Mouse (Mus musculus): ENCODE results near the gene Kpna6. TPM values are rescaled to one million over a fixed set of nuclear protein-coding genes. Genes with fewer than 3 reads are reported as not detected.

Kpna6 gene
- polyA plus RNA-seq, 1 experiment from 2014 or later, result 13.3 TPM

- Histone ChIP-seq H3K9me3 (replicated peaks; ENCODE audit: control insufficient read depth, low read length) (no peaks in the 10 kb centered on the region), H3K27ac (replicated peaks; ENCODE audit: low read depth, low read length) (peak within 1 kb of the TSS; percentile 63; the same call in 1 of the 2 replicates), H3K27me3 (ENCODE audit: control insufficient read depth, insufficient read depth, low read length) (no peaks in the 10 kb centered on the region), H3K9ac (replicated peaks; ENCODE audit: low read length) (peak within 1 kb of the TSS; percentile 83), H3K4me1 (ENCODE audit: control insufficient read depth, insufficient read depth, low read length) (no peaks in the 10 kb centered on the region), H3K4me3 (ENCODE audit: low read depth, low read length) (peak within 1 kb of the TSS; percentile 68), H3K4me2 (ENCODE audit: low read depth, low read length) (peak within 1 kb of the TSS; percentile 78), H3K36me3 (replicated peaks; ENCODE audit: control insufficient read depth, insufficient read depth, low read depth, low read length) (no peaks in the 10 kb centered on the region)
- ATAC-seq (replicated peaks; ENCODE audit: insufficient number of reproducible peaks, low FRiP score, low TSS enrichment, low read depth), result peak; percentile 70
- peak; percentile 95 for DNase-seq (ENCODE audit: low spot score)
- WGBS, result 5% methylated on average over 43 of the region's 44 CpGs
Measured at GRCm38 (mm10) chr4:129618786-129619691, 53.5 kb downstream of the Kpna6 start, which contains the start of gene Iqcc. Gene Iqcc, minus strand, starts transcription at chr4:129619099.

- H3K9ac ChIP-seq (replicated peaks; ENCODE audit: low read length), result peak overlapping the region; percentile 83
- no peaks in the 10 kb centered on the region for H3K36me3 ChIP-seq (replicated peaks; ENCODE audit: control insufficient read depth, insufficient read depth, low read depth, low read length)
- peak overlapping the region; percentile 68 for H3K4me3 ChIP-seq (ENCODE audit: low read depth, low read length)
- no peak for DNase-seq (ENCODE audit: low spot score)
- H3K27me3 ChIP-seq (ENCODE audit: control insufficient read depth, insufficient read depth, low read length), result no peaks in the 10 kb centered on the region
- H3K9me3 ChIP-seq (replicated peaks; ENCODE audit: control insufficient read depth, low read length), result no peaks in the 10 kb centered on the region
- H3K4me1 ChIP-seq (ENCODE audit: control insufficient read depth, insufficient read depth, low read length), result no peaks in the 10 kb centered on the region
- peak overlapping the region; percentile 78 for H3K4me2 ChIP-seq (ENCODE audit: low read depth, low read length)
- WGBS, result 94% methylated on average over 5 of the region's 5 CpGs
- H3K27ac ChIP-seq (replicated peaks; ENCODE audit: low read depth, low read length), result no peak overlapping the region
- ATAC-seq (replicated peaks; ENCODE audit: insufficient number of reproducible peaks, low FRiP score, low TSS enrichment, low read depth), result no peak
Measured at GRCm38 (mm10) chr4:129618031-129618430, 54.5 kb downstream of the Kpna6 start.

GRCm38 (mm10) chr4:129617121-129617641 is 55.4 kb downstream of the Kpna6 start:
- H3K9me3 ChIP-seq (replicated peaks; ENCODE audit: control insufficient read depth, low read length), result no peaks in the 10 kb centered on the region
- H3K27me3 ChIP-seq (ENCODE audit: control insufficient read depth, insufficient read depth, low read length), result no peaks in the 10 kb centered on the region
- no peak overlapping the region for H3K4me2 ChIP-seq (ENCODE audit: low read depth, low read length)
- no peak for DNase-seq (ENCODE audit: low spot score)
- H3K9ac ChIP-seq (replicated peaks; ENCODE audit: low read length), result no peak overlapping the region
- ATAC-seq (replicated peaks; ENCODE audit: insufficient number of reproducible peaks, low FRiP score, low TSS enrichment, low read depth), result no peak
- H3K36me3 ChIP-seq (replicated peaks; ENCODE audit: control insufficient read depth, insufficient read depth, low read depth, low read length), result no peaks in the 10 kb centered on the region
- H3K4me3 ChIP-seq (ENCODE audit: low read depth, low read length), result no peak overlapping the region
- WGBS, result 95% methylated on average over 7 of the region's 7 CpGs
- H3K27ac ChIP-seq (replicated peaks; ENCODE audit: low read depth, low read length), result no peak overlapping the region
- H3K4me1 ChIP-seq (ENCODE audit: control insufficient read depth, insufficient read depth, low read length), result no peaks in the 10 kb centered on the region

- ATAC-seq (replicated peaks; ENCODE audit: insufficient number of reproducible peaks, low FRiP score, low TSS enrichment, low read depth) (no peak), DNase-seq (ENCODE audit: low spot score) (no peak)
- H3K4me3 ChIP-seq (ENCODE audit: low read depth, low read length), result no peak overlapping the region
- H3K4me2 ChIP-seq (ENCODE audit: low read depth, low read length), result no peak overlapping the region
- no peaks in the 10 kb centered on the region for H3K4me1 ChIP-seq (ENCODE audit: control insufficient read depth, insufficient read depth, low read length)
- no peaks in the 10 kb centered on the region for H3K36me3 ChIP-seq (replicated peaks; ENCODE audit: control insufficient read depth, insufficient read depth, low read depth, low read length)
- no peaks in the 10 kb centered on the region for H3K27me3 ChIP-seq (ENCODE audit: control insufficient read depth, insufficient read depth, low read length)
- H3K9ac ChIP-seq (replicated peaks; ENCODE audit: low read length), result no peak overlapping the region
- WGBS, result 85% methylated on average over 3 of the region's 3 CpGs
- no peak overlapping the region for H3K27ac ChIP-seq (replicated peaks; ENCODE audit: low read depth, low read length)
- no peaks in the 10 kb centered on the region for H3K9me3 ChIP-seq (replicated peaks; ENCODE audit: control insufficient read depth, low read length)
Measured at GRCm38 (mm10) chr4:129616631-129617030, 55.9 kb downstream of the Kpna6 start.

GRCm38 (mm10) chr4:129615801-129616290 is 56.7 kb downstream of the Kpna6 start:
- H3K27me3 ChIP-seq (ENCODE audit: control insufficient read depth, insufficient read depth, low read length), result no peaks in the 10 kb centered on the region
- H3K4me2 ChIP-seq (ENCODE audit: low read depth, low read length), result no peak overlapping the region
- WGBS, result 90% methylated on average over 9 of the region's 9 CpGs
- H3K9ac ChIP-seq (replicated peaks; ENCODE audit: low read length), result no peak overlapping the region
- H3K36me3 ChIP-seq (replicated peaks; ENCODE audit: control insufficient read depth, insufficient read depth, low read depth, low read length), result no peaks in the 10 kb centered on the region
- DNase-seq (ENCODE audit: low spot score) (no peak), ATAC-seq (replicated peaks; ENCODE audit: insufficient number of reproducible peaks, low FRiP score, low TSS enrichment, low read depth) (no peak)
- H3K4me3 ChIP-seq (ENCODE audit: low read depth, low read length), result no peak overlapping the region
- no peak overlapping the region for H3K27ac ChIP-seq (replicated peaks; ENCODE audit: low read depth, low read length)
- no peaks in the 10 kb centered on the region for H3K4me1 ChIP-seq (ENCODE audit: control insufficient read depth, insufficient read depth, low read length)
- H3K9me3 ChIP-seq (replicated peaks; ENCODE audit: control insufficient read depth, low read length), result no peaks in the 10 kb centered on the region

GRCm38 (mm10) chr4:129614093-129614492 is 58.5 kb downstream of the Kpna6 start, which contains the start of gene Dcdc2b:
Gene Dcdc2b, minus strand, starts transcription at chr4:129614257.
- Histone ChIP-seq H3K4me2 (ENCODE audit: low read depth, low read length) (no peak within 1 kb of the TSS), H3K9ac (replicated peaks; ENCODE audit: low read length) (no peak within 1 kb of the TSS), H3K36me3 (replicated peaks; ENCODE audit: control insufficient read depth, insufficient read depth, low read depth, low read length) (no peaks in the 10 kb centered on the region), H3K4me3 (ENCODE audit: low read depth, low read length) (no peak within 1 kb of the TSS), H3K27ac (replicated peaks; ENCODE audit: low read depth, low read length) (no peak within 1 kb of the TSS), H3K27me3 (ENCODE audit: control insufficient read depth, insufficient read depth, low read length) (no peaks in the 10 kb centered on the region), H3K9me3 (replicated peaks; ENCODE audit: control insufficient read depth, low read length) (no peaks in the 10 kb centered on the region), H3K4me1 (ENCODE audit: control insufficient read depth, insufficient read depth, low read length) (no peaks in the 10 kb centered on the region)
- DNase-seq (ENCODE audit: low spot score), result no peak
- WGBS, result 87% methylated on average over 6 of the region's 6 CpGs
- no peak for ATAC-seq (replicated peaks; ENCODE audit: insufficient number of reproducible peaks, low FRiP score, low TSS enrichment, low read depth)

GRCm38 (mm10) chr4:129610472-129610871 is 62.1 kb downstream of the Kpna6 start:
- 65% methylated on average over 4 of the region's 4 CpGs for WGBS
- peaks cover 2% of the 10 kb centered on the region; the same call in 1 of the 2 replicates for H3K36me3 ChIP-seq (replicated peaks; ENCODE audit: control insufficient read depth, insufficient read depth, low read depth, low read length)
- ATAC-seq (replicated peaks; ENCODE audit: insufficient number of reproducible peaks, low FRiP score, low TSS enrichment, low read depth), result no peak

GRCm38 (mm10) chr4:129610026-129610425 is 62.5 kb downstream of the Kpna6 start:
- H3K36me3 ChIP-seq (replicated peaks; ENCODE audit: control insufficient read depth, insufficient read depth, low read depth, low read length), result peaks cover 2% of the 10 kb centered on the region; the same call in 1 of the 2 replicates
- WGBS, result 86% methylated on average over 4 of the region's 4 CpGs
- DNase-seq (ENCODE audit: low spot score), result no peak
- H3K4me1 ChIP-seq (ENCODE audit: control insufficient read depth, insufficient read depth, low read length), result no peaks in the 10 kb centered on the region
- H3K4me2 ChIP-seq (ENCODE audit: low read depth, low read length), result no peak overlapping the region
- no peaks in the 10 kb centered on the region for H3K27me3 ChIP-seq (ENCODE audit: control insufficient read depth, insufficient read depth, low read length)
- H3K27ac ChIP-seq (replicated peaks; ENCODE audit: low read depth, low read length), result no peak overlapping the region
- no peak for ATAC-seq (replicated peaks; ENCODE audit: insufficient number of reproducible peaks, low FRiP score, low TSS enrichment, low read depth)
- H3K4me3 ChIP-seq (ENCODE audit: low read depth, low read length), result no peak overlapping the region
- H3K9ac ChIP-seq (replicated peaks; ENCODE audit: low read length), result no peak overlapping the region
- H3K9me3 ChIP-seq (replicated peaks; ENCODE audit: control insufficient read depth, low read length), result no peaks in the 10 kb centered on the region

More at GRCm38 (mm10) chr4:129610472-129610871, 62.1 kb downstream of the Kpna6 start:
- no peak for DNase-seq (ENCODE audit: low spot score)
- no peak overlapping the region for H3K27ac ChIP-seq (replicated peaks; ENCODE audit: low read depth, low read length)
- H3K4me2 ChIP-seq (ENCODE audit: low read depth, low read length), result no peak overlapping the region
- no peak overlapping the region for H3K4me3 ChIP-seq (ENCODE audit: low read depth, low read length)
- H3K4me1 ChIP-seq (ENCODE audit: control insufficient read depth, insufficient read depth, low read length), result no peaks in the 10 kb centered on the region
- H3K9ac ChIP-seq (replicated peaks; ENCODE audit: low read length), result no peak overlapping the region
- no peaks in the 10 kb centered on the region for H3K27me3 ChIP-seq (ENCODE audit: control insufficient read depth, insufficient read depth, low read length)
- H3K9me3 ChIP-seq (replicated peaks; ENCODE audit: control insufficient read depth, low read length), result no peaks in the 10 kb centered on the region
